Mouse (Mus musculus): ENCODE measurements at regions not wholly inside any gene's neighbourhood (a gene's known extent, or its start where the extent isn't known, plus 50 kb on each side); places are given as distances from the start of the nearest gene placed in this dataset.

DNA sequence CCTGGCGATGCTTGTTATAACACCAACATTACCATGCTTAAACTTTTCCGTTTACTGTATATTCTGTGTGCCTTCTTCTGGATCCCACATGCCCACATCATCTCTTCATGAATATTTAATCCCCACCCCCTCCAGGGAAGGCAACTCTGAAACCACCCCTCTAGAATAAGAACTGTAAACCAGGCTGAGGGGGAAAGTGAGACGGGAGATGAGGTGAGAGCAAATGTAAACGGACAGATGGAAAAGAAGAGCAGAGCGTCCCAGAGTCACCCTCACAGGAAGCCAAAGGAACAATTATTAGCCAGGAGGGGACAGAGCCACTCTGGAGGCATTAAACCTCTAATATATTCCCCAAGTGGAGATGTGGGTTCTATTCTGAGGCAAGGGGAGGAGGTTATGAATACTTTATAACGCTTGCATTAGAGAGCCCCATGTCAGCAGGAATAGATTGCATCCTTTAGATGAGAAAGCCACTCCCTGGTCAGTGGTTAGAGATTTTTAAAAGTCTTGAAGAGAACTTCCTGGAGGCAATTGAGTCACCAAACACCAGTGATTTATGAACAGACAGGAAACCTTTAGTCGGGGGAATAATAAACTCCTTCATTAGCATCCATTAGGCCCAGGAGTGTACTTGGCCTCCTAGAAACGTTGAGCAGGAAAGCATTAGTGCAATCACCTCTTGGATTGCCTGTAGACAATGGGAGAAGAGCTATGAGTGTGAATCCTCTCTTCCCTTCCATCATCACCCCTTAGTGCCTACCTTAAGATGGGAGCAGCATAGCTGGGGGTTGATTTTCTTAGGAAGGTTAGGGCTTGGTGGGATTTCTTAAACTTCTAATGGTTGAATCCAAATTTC is 220.1 kb downstream of the Elavl2 start:
- no peak for DNase-seq

DNA sequence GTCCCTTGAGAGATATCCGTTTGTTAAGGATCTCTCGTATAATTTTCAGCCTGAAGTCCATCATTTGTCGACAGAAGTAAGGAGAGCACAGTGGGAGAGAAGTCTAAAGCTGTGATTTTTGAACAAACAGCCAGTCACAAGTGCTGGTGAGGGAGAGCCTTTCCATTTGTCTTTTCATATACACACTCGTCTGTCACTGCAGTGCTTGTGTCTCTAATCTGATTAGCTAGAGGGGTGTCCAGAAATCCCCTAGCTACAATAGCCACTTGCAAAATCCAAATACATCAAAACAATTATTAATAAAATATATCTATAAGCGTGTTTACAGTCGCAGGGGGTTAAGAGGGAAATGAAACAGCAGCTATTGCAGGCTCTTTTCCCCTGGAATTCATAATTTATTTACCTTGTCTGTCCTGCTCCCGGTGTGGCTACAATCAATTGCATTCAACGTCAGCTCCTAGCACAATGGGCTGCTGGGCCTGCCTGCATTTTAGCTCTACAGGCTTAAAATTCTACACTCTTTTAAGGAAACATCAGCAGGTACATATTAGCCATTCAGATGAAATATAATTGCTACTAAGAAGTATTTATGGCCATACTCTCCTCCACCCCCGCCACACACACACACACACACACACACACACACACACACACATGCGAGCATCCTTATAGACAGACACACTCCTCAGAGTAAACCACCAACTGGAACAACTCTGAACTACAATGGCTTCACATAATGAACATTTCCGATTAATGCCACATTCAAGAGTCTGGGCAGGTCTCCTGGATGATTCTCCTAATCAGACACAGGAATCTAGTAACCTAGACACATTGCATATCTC is 236.1 kb downstream of the Elavl2 start:
- no peak for DNase-seq

DNA sequence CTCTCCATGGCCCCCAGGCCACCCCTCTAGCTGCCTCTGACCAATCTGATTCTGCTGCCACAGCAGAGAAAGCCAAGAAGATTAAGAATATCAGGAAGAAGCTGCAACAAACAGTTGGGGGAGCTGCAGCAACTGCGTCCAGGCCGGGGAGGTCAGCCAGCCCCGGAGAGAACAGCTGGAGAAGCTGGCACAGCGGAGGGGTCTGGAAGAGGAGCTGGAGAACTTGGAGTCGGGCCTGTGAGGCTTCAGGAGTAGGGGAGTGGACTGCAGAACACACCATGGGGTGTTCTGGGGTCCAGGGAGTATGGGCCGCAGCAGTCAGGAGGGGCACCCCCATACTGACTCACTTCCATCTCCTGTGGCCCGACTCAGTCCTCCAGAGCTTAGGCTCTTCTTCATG is 243.5 kb downstream of the Elavl2 start:
- no peak for DNase-seq

DNA sequence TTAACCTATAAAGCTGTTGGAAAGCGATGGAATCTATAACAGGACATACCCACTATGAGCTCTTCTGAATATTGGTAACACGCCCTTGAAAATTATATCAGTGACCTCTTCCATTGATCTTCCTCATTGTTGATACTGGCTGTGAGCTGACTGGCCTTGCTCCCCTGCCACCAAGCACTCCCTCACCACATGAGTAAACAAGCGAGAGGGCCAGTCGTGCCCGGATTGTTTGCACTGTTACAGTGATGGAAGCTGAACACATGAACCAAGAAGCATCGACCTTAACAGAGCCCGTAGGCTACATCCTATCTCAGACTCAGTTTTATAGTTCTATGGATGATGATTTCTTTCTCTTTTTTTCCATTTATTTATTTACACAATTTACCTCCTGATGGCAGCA is 255.9 kb downstream of the Elavl2 start:
- no peak for DNase-seq

DNA sequence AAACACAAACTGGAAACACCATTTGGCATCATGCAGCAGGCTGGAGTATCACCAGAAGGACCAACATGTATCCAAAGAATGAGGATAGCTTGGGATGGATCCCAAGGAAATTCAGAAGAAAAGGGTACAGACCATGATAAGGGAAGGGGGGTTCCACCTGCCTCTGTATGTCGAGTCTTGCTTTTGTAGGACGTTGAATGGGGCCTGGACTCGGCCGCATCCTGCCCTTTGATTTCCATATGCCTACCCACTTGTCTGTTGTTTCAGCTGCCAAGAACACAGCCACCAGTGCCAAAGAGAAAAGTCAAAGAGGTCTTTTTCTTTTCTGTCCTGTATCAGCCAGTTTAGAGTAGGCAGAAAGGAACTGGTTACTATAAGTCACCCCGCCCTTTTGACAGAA is 256.7 kb downstream of the Elavl2 start:
- no peak for DNase-seq

DNA sequence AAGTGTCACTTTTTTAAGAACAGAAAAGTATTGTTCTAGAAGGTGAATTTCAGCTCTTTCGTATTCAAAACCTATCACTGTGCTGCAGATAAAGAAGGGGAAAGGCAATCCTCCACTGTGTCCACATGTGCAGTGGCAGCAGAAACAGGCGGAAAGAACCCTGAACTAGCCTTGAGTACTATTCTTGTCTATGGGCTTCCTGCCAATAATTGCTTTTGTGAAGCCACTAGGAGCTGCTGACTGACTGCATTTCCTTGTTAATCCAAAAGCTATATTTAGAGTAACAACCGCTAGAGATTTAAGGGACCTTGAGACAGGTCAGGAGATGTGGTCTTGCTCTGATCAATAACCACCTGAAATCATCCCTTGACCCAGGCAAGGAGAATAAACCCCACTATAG is 265.3 kb downstream of the Elavl2 start:
- no peak for DNase-seq

DNA sequence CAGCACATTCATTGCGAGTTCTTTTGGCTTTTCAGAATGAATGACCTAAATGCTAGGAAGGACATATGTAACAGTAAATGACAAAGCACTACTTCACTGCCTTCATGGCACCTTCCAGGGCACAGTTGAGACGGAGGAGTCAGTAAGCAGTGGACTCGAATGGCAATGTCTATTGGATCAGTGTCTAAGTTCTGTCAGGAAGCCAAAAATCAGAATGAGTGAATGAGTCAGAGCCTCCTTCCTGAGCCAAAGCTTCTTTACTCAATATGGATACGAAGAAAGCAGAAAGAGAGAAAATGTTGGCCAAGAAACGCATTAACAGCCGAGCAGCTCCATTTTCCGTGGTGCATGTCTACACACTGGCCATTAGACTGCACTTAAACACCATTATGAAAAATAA is 268.3 kb downstream of the Elavl2 start:
- no peak for DNase-seq

DNA sequence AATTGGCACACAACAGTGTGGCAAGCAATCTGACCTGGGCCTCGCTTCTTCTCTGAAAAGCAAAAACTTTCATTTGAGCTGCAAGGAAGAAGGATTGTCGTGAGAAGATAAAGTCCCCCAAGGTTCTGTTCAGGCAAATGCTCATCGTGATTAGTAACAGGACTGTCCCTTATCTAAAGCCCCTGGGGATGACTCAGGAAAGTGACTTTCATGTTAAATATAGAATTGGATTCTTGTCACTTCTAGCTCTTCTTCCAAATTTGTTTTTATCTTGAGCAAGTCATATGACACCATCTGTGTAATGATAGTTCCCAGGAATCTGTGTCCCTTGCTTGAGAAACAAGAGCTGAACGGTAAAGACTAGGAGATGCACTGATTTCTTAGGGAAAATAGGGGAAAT is 280.3 kb downstream of the Elavl2 start:
- no peak for DNase-seq

- peak; percentile 13 for DNase-seq
Observed at GRCm38 (mm10) chr4:91116807-91117609, 283.6 kb downstream of the Elavl2 start.

GRCm38 (mm10) chr4:91111684-91112681 is 288.6 kb downstream of the Elavl2 start:
- no peak for DNase-seq

- DNase-seq = peak; percentile 84
Observed at GRCm38 (mm10) chr4:91096086-91096485, 304.5 kb downstream of the Elavl2 start.

GRCm38 (mm10) chr4:91094382-91094781 is 306.2 kb downstream of the Elavl2 start:
- no peak for DNase-seq

DNA sequence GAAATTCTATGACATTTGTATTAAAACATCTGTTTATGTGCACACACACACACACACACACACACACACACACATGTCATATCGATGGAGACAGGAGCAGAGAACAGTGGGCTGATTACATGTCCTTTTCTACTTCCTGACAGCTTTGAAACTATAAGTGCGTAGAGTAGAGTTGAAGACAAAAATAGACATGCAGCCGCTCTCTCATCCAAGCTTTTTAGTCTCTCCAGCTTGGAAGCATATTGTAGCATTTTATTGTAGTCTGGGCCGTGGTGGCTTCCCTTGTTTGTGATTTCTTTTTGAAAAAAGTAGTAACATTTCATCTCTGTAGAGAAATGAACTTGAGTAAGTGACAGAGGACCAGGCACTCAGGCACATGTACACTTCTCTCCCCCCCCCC is 306.7 kb downstream of the Elavl2 start:
- no peak for DNase-seq

DNA sequence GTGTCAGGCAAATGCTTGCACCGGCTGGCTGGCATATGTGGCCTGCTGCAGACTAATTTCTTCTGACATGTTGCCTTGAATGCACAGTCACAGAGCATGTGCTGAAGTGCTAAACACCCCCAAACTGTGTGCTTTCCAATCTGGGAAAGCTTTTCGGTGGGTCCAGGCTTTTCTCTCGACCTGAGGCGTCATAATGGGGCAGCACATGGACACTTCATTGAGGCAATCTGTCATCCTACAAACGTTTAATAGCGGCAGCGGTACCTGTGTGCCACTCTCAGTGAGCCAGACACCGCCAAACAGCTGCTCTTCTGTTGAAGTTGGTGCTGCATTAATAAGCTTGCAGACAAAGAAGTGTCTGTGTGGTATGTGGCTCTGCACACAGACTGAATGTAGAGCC is 308.3 kb downstream of the Elavl2 start:
- no peak for DNase-seq

DNA sequence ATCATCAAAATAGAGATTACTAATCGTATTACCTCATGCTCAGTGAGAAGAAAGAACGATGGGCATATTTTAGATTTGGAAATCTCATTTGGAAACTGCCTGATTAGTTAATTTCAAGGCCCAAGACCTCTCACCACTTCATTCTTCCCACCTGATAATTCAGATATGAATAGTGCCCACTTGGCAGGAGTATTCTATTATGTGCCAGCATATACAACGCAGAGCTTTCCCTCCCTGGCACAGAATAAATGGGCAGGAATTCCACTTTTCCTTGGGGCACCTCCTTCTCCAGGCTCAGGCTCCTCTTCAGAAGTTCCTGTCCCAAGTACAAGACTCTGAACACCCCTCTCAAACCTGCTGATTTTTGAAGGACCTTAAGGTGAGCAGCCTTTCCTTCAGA is 308.7 kb downstream of the Elavl2 start:
- DNase-seq = no peak

- no peak for DNase-seq
Observed at GRCm38 (mm10) chr4:91083950-91084349, 316.6 kb downstream of the Elavl2 start.

DNA sequence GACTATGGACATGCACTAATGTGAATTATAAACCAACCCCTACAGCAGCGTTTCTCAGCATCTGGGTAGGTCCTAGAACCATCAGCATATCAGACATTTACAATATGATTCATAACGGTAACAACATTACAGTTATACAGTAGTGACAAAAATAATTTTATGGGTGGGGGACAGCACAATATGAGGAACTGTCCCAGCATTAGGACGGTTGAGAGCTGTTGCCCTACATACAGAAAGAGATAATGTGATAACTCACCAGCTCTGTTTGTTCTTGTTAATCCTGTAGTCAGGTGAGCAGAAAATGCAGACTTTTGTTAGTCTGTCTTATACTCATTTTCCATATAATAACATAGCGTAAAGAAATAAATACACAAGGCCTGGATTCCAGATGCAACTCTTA is 319.1 kb downstream of the Elavl2 start:
- no peak for DNase-seq

- no peak for DNase-seq
Observed at GRCm38 (mm10) chr4:91080620-91081441, 319.8 kb downstream of the Elavl2 start.

GRCm38 (mm10) chr4:91071263-91071662 is 329.3 kb downstream of the Elavl2 start:
- no peak for DNase-seq

- DNase-seq = no peak
Observed at GRCm38 (mm10) chr4:91060933-91061332, 339.7 kb downstream of the Elavl2 start.

- no peak for DNase-seq
Observed at GRCm38 (mm10) chr4:91051913-91052312, 348.7 kb downstream of the Elavl2 start.

All from cerebellum, adult 11 months (tissue).